9 mouse cellular contexts compared by ENCODE assay signal in the genomic region with DNA sequence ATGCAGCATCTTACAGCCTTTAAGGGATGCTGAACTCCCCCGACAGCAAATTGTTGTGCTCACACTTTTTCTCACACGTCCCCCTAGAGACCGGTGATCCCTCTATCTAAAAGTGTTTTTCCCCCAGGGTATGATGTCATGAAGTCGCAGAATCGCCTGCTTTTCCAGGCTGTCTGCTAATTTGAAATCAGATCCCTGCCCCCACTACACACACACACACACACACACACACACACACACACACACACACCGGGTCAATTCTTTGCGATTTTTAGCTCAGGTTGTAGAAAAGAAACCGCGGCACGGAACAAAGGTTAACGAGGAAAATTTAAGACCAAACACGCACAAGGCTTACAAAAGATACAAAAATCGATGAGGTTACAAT. TPM values are rescaled to one million over a fixed set of nuclear protein-coding genes. Genes with fewer than 3 reads are reported as not detected.
DNase-seq lines count a peak whose midpoint lies in the region; ATAC-seq and TF ChIP-seq lines count a peak whose summit lies in the region.
"Had no signal": no experiment of that assay in that cellular context is flagged by ENCODE, and none has a peak within 500 bp of the region (broad histone marks: within the 10 kb centered on the region; RNA-seq: fewer than 3 reads in every experiment).

No protein-coding gene starts in this region.

- H3K27ac ChIP-seq in kidney, postnatal 0 days, result no peak overlapping the region
- H3K27ac ChIP-seq in embryonic facial prominence, embryonic 10.5 days (replicated peaks), result no peak overlapping the region
- H3K27ac ChIP-seq in hindbrain, embryonic 14.5 days, result peak overlapping the region; percentile 91; the same call in 1 of the 2 replicates
- peak overlapping the region; percentile 89 for H3K27ac ChIP-seq in midbrain, embryonic 14.5 days (replicated peaks; ENCODE audit: low read depth, low read length)

- H3K4me2 ChIP-seq in kidney, postnatal 0 days (ENCODE audit: low read length), result peak overlapping the region; percentile 99
- peak overlapping the region; percentile 70 for H3K4me2 ChIP-seq in hindbrain, embryonic 14.5 days (replicated peaks)
- H3K4me2 ChIP-seq in midbrain, embryonic 14.5 days (ENCODE audit: low read length), result peak overlapping the region; percentile 72

- no peak for ATAC-seq in kidney, postnatal 0 days (replicated peaks; ENCODE audit: low FRiP score, low read depth)
- ATAC-seq in hindbrain, embryonic 14.5 days (ENCODE audit: low FRiP score), result no peak
- ATAC-seq in midbrain, embryonic 14.5 days (ENCODE audit: low FRiP score, low TSS enrichment), result no peak

- no peaks in the 10 kb centered on the region for H3K36me3 ChIP-seq in kidney, postnatal 0 days (ENCODE audit: insufficient read depth, low read length)
- H3K36me3 ChIP-seq in embryonic facial prominence, embryonic 10.5 days (replicated peaks), result no peaks in the 10 kb centered on the region
- H3K36me3 ChIP-seq in hindbrain, embryonic 14.5 days (replicated peaks; ENCODE audit: control insufficient read depth, insufficient read depth), result no peaks in the 10 kb centered on the region
- no peaks in the 10 kb centered on the region for H3K36me3 ChIP-seq in midbrain, embryonic 14.5 days (ENCODE audit: control insufficient read depth, insufficient read depth, low read length)

- H3K9ac ChIP-seq in kidney, postnatal 0 days (ENCODE audit: low read depth, low read length), result peak overlapping the region; percentile 75; the same call in 1 of the 2 replicates
- peak overlapping the region; percentile 98 for H3K9ac ChIP-seq in hindbrain, embryonic 14.5 days
- H3K9ac ChIP-seq in midbrain, embryonic 14.5 days (replicated peaks; ENCODE audit: low read length), result peak overlapping the region; percentile 93; the same call in 1 of the 2 replicates

- 2% methylated on average over 13 of the region's 13 CpGs for WGBS in kidney, postnatal 0 days
- WGBS in embryonic facial prominence, embryonic 10.5 days, result 6% methylated on average over 13 of the region's 13 CpGs
- 5% methylated on average over 13 of the region's 13 CpGs for WGBS in hindbrain, embryonic 14.5 days
- WGBS in midbrain, embryonic 14.5 days, result 1% methylated on average over 13 of the region's 13 CpGs

- no peaks in the 10 kb centered on the region for H3K4me1 ChIP-seq in kidney, postnatal 0 days (replicated peaks; ENCODE audit: insufficient read depth, low read length)
- peaks cover 22% of the 10 kb centered on the region for H3K4me1 ChIP-seq in embryonic facial prominence, embryonic 10.5 days
- peaks cover 23% of the 10 kb centered on the region for H3K4me1 ChIP-seq in hindbrain, embryonic 14.5 days (replicated peaks; ENCODE audit: control insufficient read depth, insufficient read depth, low read length)
- peaks cover 18% of the 10 kb centered on the region for H3K4me1 ChIP-seq in midbrain, embryonic 14.5 days (ENCODE audit: control insufficient read depth, insufficient read depth, low read length)

- no peaks in the 10 kb centered on the region for H3K27me3 ChIP-seq in kidney, postnatal 0 days (ENCODE audit: insufficient read depth, low read length)
- H3K27me3 ChIP-seq in embryonic facial prominence, embryonic 10.5 days (replicated peaks; ENCODE audit: low read depth, poor library complexity, severe bottlenecking), result peaks cover 18% of the 10 kb centered on the region
- H3K27me3 ChIP-seq in hindbrain, embryonic 14.5 days (ENCODE audit: control insufficient read depth, insufficient read depth, low read length), result no peaks in the 10 kb centered on the region
- no peaks in the 10 kb centered on the region for H3K27me3 ChIP-seq in midbrain, embryonic 14.5 days (ENCODE audit: control insufficient read depth, insufficient read depth, low read length)

- no peak for DNase-seq in kidney, postnatal 0 days (ENCODE audit: low spot score)
- no peak for DNase-seq in kidney, adult 11 months
- DNase-seq in embryonic facial prominence, embryonic 10.5 days (ENCODE audit: low spot score), result no peak
- no peak for DNase-seq in hindbrain, embryonic 14.5 days (ENCODE audit: low spot score)
- DNase-seq in midbrain, embryonic 14.5 days, result peak; percentile 74
- no peak for DNase-seq in spleen, adult 12 weeks (ENCODE audit: low spot score)
- no peak for DNase-seq in right cerebral cortex, postnatal 25 days
- no peak for DNase-seq in adrenal gland, postnatal 10 days

- H3K4me3 ChIP-seq in kidney, postnatal 0 days (replicated peaks; ENCODE audit: low read depth, low read length), result peak overlapping the region; percentile 70
- peak overlapping the region; percentile 89 for H3K4me3 ChIP-seq in embryonic facial prominence, embryonic 10.5 days
- peak overlapping the region; percentile 97 for H3K4me3 ChIP-seq in hindbrain, embryonic 14.5 days (replicated peaks; ENCODE audit: low read length)
- peak overlapping the region; percentile 83 for H3K4me3 ChIP-seq in midbrain, embryonic 14.5 days (replicated peaks; ENCODE audit: low read depth, low read length)

- no peaks in the 10 kb centered on the region for H3K9me3 ChIP-seq in kidney, postnatal 0 days (replicated peaks; ENCODE audit: low read length)
- H3K9me3 ChIP-seq in embryonic facial prominence, embryonic 10.5 days, result no peaks in the 10 kb centered on the region
- no peaks in the 10 kb centered on the region for H3K9me3 ChIP-seq in hindbrain, embryonic 14.5 days (ENCODE audit: control insufficient read depth, low read length)
- H3K9me3 ChIP-seq in midbrain, embryonic 14.5 days (ENCODE audit: control insufficient read depth, low read length), result no peaks in the 10 kb centered on the region

- TF ChIP-seq CTCF in kidney, postnatal 0 days (IDR thresholded peaks at IDR 0.05; ENCODE audit: low read depth), result no peak

RNA-seq across cellular contexts. Expression of gene Dmxl2, which starts 0.7 kb away (rescaled TPM):
- polyA plus RNA-seq in kidney, postnatal 0 days (2015; fragmentation: Nextera tagmentation; extraction: Ambion mirVana), result 7.5 and 8.5 TPM in 2 replicates
- 6.1 and 6.4 TPM in 2 replicates for polyA plus RNA-seq in embryonic facial prominence, embryonic 10.5 days (2016; fragmentation: Nextera tagmentation; extraction: Ambion mirVana)
- polyA plus RNA-seq in hindbrain, embryonic 14.5 days (2014; fragmentation: Nextera tagmentation; extraction: Ambion mirVana), result 71.2 and 71.8 TPM in 2 replicates
- 64.9 and 71.1 TPM in 2 replicates for polyA plus RNA-seq in midbrain, embryonic 14.5 days (2014; fragmentation: Nextera tagmentation; extraction: Ambion mirVana)
- total RNA-seq in adrenal gland, postnatal 10 days (2021), result 10 to 100 TPM; 11.7 to 15.2 TPM

RNA-seq across cellular contexts. Expression of gene Sh2d7, which starts 36.7 kb away (rescaled TPM):
- polyA plus RNA-seq in kidney, postnatal 0 days (2015; fragmentation: Nextera tagmentation; extraction: Ambion mirVana), result not detected in 2 replicates
- not detected in 2 replicates for polyA plus RNA-seq in embryonic facial prominence, embryonic 10.5 days (2016; fragmentation: Nextera tagmentation; extraction: Ambion mirVana)
- not detected in 2 replicates for polyA plus RNA-seq in hindbrain, embryonic 14.5 days (2014; fragmentation: Nextera tagmentation; extraction: Ambion mirVana)
- not detected in 2 replicates for polyA plus RNA-seq in midbrain, embryonic 14.5 days (2014; fragmentation: Nextera tagmentation; extraction: Ambion mirVana)
- total RNA-seq in adrenal gland, postnatal 10 days (2021), result not detected
- total RNA-seq: layer of hippocampus, postnatal 25 days had no signal

RNA-seq across cellular contexts. Expression of gene Cib2, which starts 57.9 kb away (rescaled TPM):
- 18.0 and 19.2 TPM in 2 replicates for polyA plus RNA-seq in kidney, postnatal 0 days (2015; fragmentation: Nextera tagmentation; extraction: Ambion mirVana)
- polyA plus RNA-seq in embryonic facial prominence, embryonic 10.5 days (2016; fragmentation: Nextera tagmentation; extraction: Ambion mirVana), result 9.9 TPM in 2 replicates
- 67.3 and 69.4 TPM in 2 replicates for polyA plus RNA-seq in hindbrain, embryonic 14.5 days (2014; fragmentation: Nextera tagmentation; extraction: Ambion mirVana)
- polyA plus RNA-seq in midbrain, embryonic 14.5 days (2014; fragmentation: Nextera tagmentation; extraction: Ambion mirVana), result 41.5 and 51.7 TPM in 2 replicates
- 10 to 100 TPM; 69.3 to 83.3 TPM for total RNA-seq in adrenal gland, postnatal 10 days (2021)

Comparison
In these comparisons a context has a peak if more than half of its experiments do, and no peak if none do; other contexts are left out.
1. H3K27ac ChIP-seq: peak in hindbrain, embryonic 14.5 days (single experiment) and midbrain, embryonic 14.5 days (single experiment); none in kidney, postnatal 0 days (single experiment) and embryonic facial prominence, embryonic 10.5 days (single experiment).
2. Peak in every context shown above with its lines, with median percentiles within 50 percentile points of each other: H3K4me2 ChIP-seq, H3K4me3 ChIP-seq and H3K9ac ChIP-seq.